Mouse (Mus musculus) midbrain, embryonic 12.5 days (tissue): ENCODE measurements around the gene Zfp865. TPM values are rescaled to one million over a fixed set of nuclear protein-coding genes. Genes with fewer than 3 reads are reported as not detected.

ENCODE experiments used
- ATAC-seq: fragments of 200-750 bp; cut with Nextera tagmentation; 2 replicates; pipeline ENCODE4 v1.8.0; 2017; ENCODE audit warnings: low read depth, moderate TSS enrichment, moderate library complexity; ENCODE audit not compliant: low FRiP score
- H3K27ac ChIP-seq: fragments of 300-500 bp; sonication (generic); replicated peaks from 2 replicates; pipeline ENCODE4 v1.5.1; 2016; ENCODE audit warnings: mild to moderate bottlenecking
- H3K27me3 ChIP-seq: fragments of 300-500 bp; sonication (generic); 2 replicates; pipeline ENCODE4 v1.6.1; 2016; ENCODE audit warnings: mild to moderate bottlenecking
- H3K36me3 ChIP-seq: fragments of 300-500 bp; sonication (generic); 2 replicates; pipeline ENCODE4 v1.6.1; 2016
- H3K4me1 ChIP-seq: fragments of 300-500 bp; sonication (generic); 2 replicates; pipeline ENCODE4 v1.6.1; 2016
- H3K4me2 ChIP-seq: fragments of 300-500 bp; sonication (generic); replicated peaks from 2 replicates; pipeline ENCODE4 v1.6.1; 2016; ENCODE audit warnings: mild to moderate bottlenecking, moderate library complexity
- H3K4me3 ChIP-seq: fragments of 300-500 bp; sonication (generic); 2 replicates; pipeline ENCODE4 v1.5.1; 2016; ENCODE audit warnings: mild to moderate bottlenecking
- H3K9ac ChIP-seq: fragments of 300-500 bp; sonication (generic); replicated peaks from 2 replicates; pipeline ENCODE4 v1.6.1; 2016; ENCODE audit warnings: mild to moderate bottlenecking, moderate library complexity
- H3K9me3 ChIP-seq: fragments of 300-500 bp; sonication (generic); 2 replicates; pipeline ENCODE4 v1.6.1; 2016; ENCODE audit warnings: mild to moderate bottlenecking
- WGBS: fragments of 180-500 bp; shearing (Covaris S2); methylation state at CpG from one replicate; pipeline ENCODE4 v1.1.7; 2016; 5-methylcytosine and 5-hydroxymethylcytosine counted together
- polyA plus RNA-seq: library from polyadenylated mRNA; unstranded; fragments of >200 nt; fragmentation: Nextera tagmentation; extraction: Ambion mirVana; gene quantifications from 2 replicates; pipeline ENCODE4 v1.2.1, GENCODE M21; 2016

The Zfp865 gene
- polyA plus RNA-seq, 1 experiment from 2014 or later = 7.6 TPM

GRCm38 (mm10) chr7:5056651-5057263 lies 36.6 kb downstream of the Zfp865 start:
- Histone ChIP-seq H3K27me3 (peaks cover 70% of the 10 kb centered on the region), H3K36me3 (no peaks in the 10 kb centered on the region), H3K27ac (no peak overlapping the region), H3K4me2 (peak overlapping the region; percentile 62), H3K9me3 (no peaks in the 10 kb centered on the region), H3K4me1 (peaks cover 47% of the 10 kb centered on the region), H3K4me3 (peak overlapping the region; percentile 48), H3K9ac (peak overlapping the region; percentile 56)
- ATAC-seq = no peak
- 3% methylated on average over 46 of the region's 55 CpGs for WGBS

- no peaks in the 10 kb centered on the region for H3K36me3 ChIP-seq
- WGBS = 38% methylated on average over 8 of the region's 8 CpGs
- H3K4me2 ChIP-seq = peak overlapping the region; percentile 62
- H3K27ac ChIP-seq = no peak overlapping the region
- no peak overlapping the region for H3K9ac ChIP-seq
- ATAC-seq = no peak
- H3K27me3 ChIP-seq = peaks cover 65% of the 10 kb centered on the region
- H3K4me3 ChIP-seq = peak overlapping the region; percentile 48
- H3K9me3 ChIP-seq = no peaks in the 10 kb centered on the region
- peaks cover 40% of the 10 kb centered on the region for H3K4me1 ChIP-seq
These were observed 37.2 kb downstream of the Zfp865 start for GRCm38 (mm10) chr7:5057381-5057780.

- no peak for ATAC-seq
- Histone ChIP-seq H3K36me3 (no peaks in the 10 kb centered on the region), H3K9ac (no peak overlapping the region), H3K27ac (no peak overlapping the region), H3K9me3 (no peaks in the 10 kb centered on the region), H3K4me1 (peaks cover 36% of the 10 kb centered on the region), H3K4me3 (no peak overlapping the region), H3K4me2 (peak overlapping the region; percentile 62; the same call in 1 of the 2 replicates), H3K27me3 (peaks cover 61% of the 10 kb centered on the region)
- 22% methylated on average over 11 of the region's 11 CpGs for WGBS
These were observed 37.6 kb downstream of the Zfp865 start for GRCm38 (mm10) chr7:5057804-5058203.

DNA sequence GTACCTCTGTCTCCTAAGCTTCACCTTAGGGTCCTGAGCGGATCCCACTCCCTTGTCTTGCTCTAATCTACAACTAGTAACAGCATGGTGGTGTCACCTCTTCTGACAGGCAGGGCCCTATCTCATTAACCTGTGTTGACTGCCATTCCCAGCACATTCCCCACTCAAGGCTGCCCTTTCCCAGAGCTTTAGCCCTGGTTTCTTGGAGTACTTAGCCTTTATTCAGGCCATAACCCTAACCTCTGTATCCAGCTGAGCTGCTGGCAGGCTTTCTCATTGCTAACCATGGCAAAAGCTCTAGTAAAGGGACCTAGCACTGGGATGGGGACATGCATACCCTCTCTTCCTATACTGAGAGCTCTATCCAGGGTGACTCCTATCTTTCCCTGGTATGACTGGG lies 38.5 kb downstream of the Zfp865 start:
- Histone ChIP-seq H3K36me3 (no peaks in the 10 kb centered on the region), H3K4me1 (peaks cover 35% of the 10 kb centered on the region), H3K27ac (no peak overlapping the region), H3K9ac (no peak overlapping the region), H3K9me3 (no peaks in the 10 kb centered on the region), H3K4me2 (no peak overlapping the region), H3K4me3 (no peak overlapping the region), H3K27me3 (peaks cover 53% of the 10 kb centered on the region)
- ATAC-seq = no peak
- 91% methylated on average over 1 of the region's 1 CpGs for WGBS

DNA sequence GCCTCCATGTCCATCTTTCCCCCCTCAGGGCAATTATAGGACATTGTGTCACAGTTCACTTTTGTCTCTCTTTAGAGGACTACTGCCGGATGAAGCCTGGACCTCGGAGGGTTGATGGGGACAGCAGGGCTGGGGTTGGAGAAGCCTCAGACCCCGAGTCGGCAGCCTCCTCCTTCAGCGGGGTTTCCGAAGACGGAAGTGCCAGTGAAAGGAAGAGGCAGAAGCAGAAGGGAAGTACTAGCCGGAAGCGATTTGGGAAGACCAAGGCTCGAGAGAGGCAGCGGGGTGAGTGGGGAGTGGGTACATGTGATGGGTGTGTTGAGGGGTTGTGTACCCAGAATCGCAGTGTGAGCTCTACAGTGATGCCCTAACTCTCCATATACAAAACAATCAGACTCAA lies 39.2 kb downstream of the Zfp865 start:
- Histone ChIP-seq H3K9ac (peak overlapping the region; percentile 81; the same call in 1 of the 2 replicates), H3K4me2 (no peak overlapping the region), H3K4me1 (peaks cover 37% of the 10 kb centered on the region), H3K4me3 (no peak overlapping the region), H3K9me3 (no peaks in the 10 kb centered on the region), H3K36me3 (0 out of 2 replicates have a peak, but pooled peaks cover 3% of the 10 kb centered on the region), H3K27me3 (peaks cover 45% of the 10 kb centered on the region), H3K27ac (peak overlapping the region; percentile 99; the same call in 1 of the 2 replicates)
- WGBS = 94% methylated on average over 12 of the region's 12 CpGs
- ATAC-seq = no peak

DNA sequence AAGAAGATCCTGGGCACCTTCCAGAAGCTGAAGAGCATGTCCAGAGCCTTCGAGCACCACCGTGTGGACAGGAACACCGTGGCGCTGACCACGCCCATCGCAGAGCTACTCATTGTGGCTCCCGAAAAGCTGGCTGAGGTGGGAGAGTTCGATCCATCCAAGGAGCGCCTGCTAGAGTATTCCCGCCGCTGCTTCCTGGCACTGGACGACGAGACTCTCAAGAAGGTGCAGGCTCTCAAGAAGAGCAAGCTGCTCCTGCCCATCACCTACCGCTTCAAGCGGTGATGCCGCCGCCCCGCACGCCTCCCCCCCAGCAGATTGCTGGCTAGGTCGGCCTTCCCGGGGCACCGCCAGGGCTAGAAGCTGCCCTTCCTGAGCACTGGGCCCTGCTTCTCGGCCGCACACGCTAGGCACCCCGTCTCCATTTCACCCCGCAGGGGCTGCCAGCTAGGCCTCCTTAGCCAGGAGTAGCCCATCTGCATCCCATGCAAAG lies 40.1 kb downstream of the Zfp865 start:
- 0 out of 2 replicates have a peak, but pooled peaks cover 5% of the 10 kb centered on the region for H3K36me3 ChIP-seq
- H3K9me3 ChIP-seq = no peaks in the 10 kb centered on the region
- H3K4me1 ChIP-seq = peaks cover 40% of the 10 kb centered on the region
- H3K4me3 ChIP-seq = peak overlapping the region; percentile 61
- WGBS = 4% methylated on average over 27 of the region's 27 CpGs
- H3K9ac ChIP-seq = peak overlapping the region; percentile 81
- H3K4me2 ChIP-seq = peak overlapping the region; percentile 85
- ATAC-seq = peak; percentile 16
- H3K27ac ChIP-seq = peak overlapping the region; percentile 99
- H3K27me3 ChIP-seq = peaks cover 36% of the 10 kb centered on the region

GRCm38 (mm10) chr7:5060944-5061773 lies 41.0 kb downstream of the Zfp865 start:
- H3K4me2 ChIP-seq = peak overlapping the region; percentile 85
- no peaks in the 10 kb centered on the region for H3K9me3 ChIP-seq
- peaks cover 40% of the 10 kb centered on the region for H3K4me1 ChIP-seq
- peak; percentile 87 for ATAC-seq
- peaks cover 10% of the 10 kb centered on the region; the same call in 1 of the 2 replicates for H3K36me3 ChIP-seq
- peak overlapping the region; percentile 81 for H3K9ac ChIP-seq
- peaks cover 27% of the 10 kb centered on the region for H3K27me3 ChIP-seq
- under 1% methylated on average over 60 of the region's 60 CpGs for WGBS
- peak overlapping the region; percentile 61 for H3K4me3 ChIP-seq
- H3K27ac ChIP-seq = peak overlapping the region; percentile 99

DNA sequence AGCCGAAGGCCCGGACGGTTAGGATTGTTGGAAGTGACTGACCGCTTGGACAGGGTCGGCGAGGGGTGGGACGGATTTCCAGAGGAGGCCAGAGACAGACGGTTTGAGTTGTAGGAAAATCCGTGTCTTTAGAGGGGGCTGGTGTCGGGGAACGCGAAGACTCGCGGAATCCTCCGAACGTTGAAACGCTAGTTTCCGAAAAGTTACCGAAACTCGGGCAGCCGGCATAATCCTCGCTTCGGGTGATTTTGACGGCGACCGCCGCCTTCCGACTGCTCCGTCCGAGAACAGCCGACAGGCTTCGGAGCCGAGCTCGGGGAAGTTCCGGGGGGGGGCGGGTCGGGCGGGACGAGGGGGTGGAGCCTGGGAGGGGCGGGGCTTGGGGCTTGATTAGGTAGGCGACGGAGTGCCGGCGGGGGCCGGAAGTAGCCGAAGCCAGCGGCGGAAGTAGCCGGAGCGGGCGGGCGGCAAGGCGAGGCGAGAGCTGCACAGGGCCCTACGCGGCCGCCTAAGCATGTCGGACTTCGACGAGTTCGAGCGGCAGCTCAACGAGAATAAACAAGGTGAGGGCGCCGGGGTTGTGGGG lies 41.7 kb downstream of the Zfp865 start, which contains the start of gene U2af2:
TSS of gene U2af2 (plus strand) at position 370 of the 586 bp plus-strand sequence.
- H3K4me1 ChIP-seq = peaks cover 37% of the 10 kb centered on the region

DNA sequence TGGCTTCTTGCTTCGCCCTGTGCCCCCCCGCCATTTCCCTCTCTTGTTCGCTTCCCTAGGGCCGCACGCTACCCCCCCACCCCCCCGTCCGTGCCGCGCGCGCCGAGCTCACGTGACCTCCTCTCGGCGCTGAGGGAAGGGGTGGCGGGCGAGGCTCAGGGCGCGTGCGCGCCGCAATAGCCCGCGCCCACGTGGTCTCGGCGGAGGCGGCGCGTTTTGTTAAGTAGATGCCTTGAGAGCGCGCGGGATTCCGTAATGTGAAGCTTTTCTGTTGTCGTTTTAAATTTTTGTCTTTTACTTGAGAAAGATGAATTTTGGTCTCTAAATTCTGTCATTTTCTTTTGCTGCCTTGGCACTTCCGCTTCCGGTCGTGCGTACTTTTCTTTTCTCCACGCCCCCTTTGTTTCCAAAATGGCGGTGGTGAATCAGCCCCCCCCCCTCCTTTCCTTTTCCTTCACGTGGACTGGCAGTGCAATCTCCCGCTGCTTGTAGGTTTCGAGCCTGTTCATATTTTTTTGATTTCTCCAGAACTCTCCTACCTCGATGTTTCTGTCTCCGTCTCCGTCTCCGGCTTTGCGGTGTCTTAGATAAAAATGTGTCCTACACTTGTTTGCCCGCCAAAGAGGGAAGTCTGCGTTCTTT lies 42.3 kb downstream of the Zfp865 start:
- peak; percentile 44 for ATAC-seq
- H3K4me2 ChIP-seq = peak overlapping the region; percentile 85
- H3K4me1 ChIP-seq = peaks cover 33% of the 10 kb centered on the region
- peak overlapping the region; percentile 61 for H3K4me3 ChIP-seq
- H3K9me3 ChIP-seq = no peaks in the 10 kb centered on the region
- peaks cover 23% of the 10 kb centered on the region for H3K36me3 ChIP-seq
- H3K27me3 ChIP-seq = peaks cover 14% of the 10 kb centered on the region
- under 1% methylated on average over 34 of the region's 51 CpGs for WGBS
- peak overlapping the region; percentile 81 for H3K9ac ChIP-seq
- peak overlapping the region; percentile 99 for H3K27ac ChIP-seq

More for the DNA sequence above, 41.7 kb downstream of the Zfp865 start, which contains the start of gene U2af2:
- WGBS = under 1% methylated on average over 63 of the region's 65 CpGs
- Histone ChIP-seq H3K4me2 (peak within 1 kb of the TSS; percentile 85), H3K9me3 (no peaks in the 10 kb centered on the region), H3K9ac (peak within 1 kb of the TSS; percentile 81), H3K4me3 (peak within 1 kb of the TSS; percentile 61), H3K27ac (peak within 1 kb of the TSS; percentile 99), H3K36me3 (peaks cover 17% of the 10 kb centered on the region), H3K27me3 (peaks cover 20% of the 10 kb centered on the region)
- ATAC-seq = peak; percentile 80

- Histone ChIP-seq H3K27ac (no peak overlapping the region), H3K4me2 (no peak overlapping the region), H3K9me3 (no peaks in the 10 kb centered on the region), H3K36me3 (peaks cover 47% of the 10 kb centered on the region), H3K9ac (no peak overlapping the region), H3K4me1 (peaks cover 27% of the 10 kb centered on the region), H3K27me3 (no peaks in the 10 kb centered on the region), H3K4me3 (no peak overlapping the region)
- WGBS = 96% methylated on average over 6 of the region's 6 CpGs
- no peak for ATAC-seq
These were observed 44.7 kb downstream of the Zfp865 start for GRCm38 (mm10) chr7:5064886-5065285.

GRCm38 (mm10) chr7:5073586-5073985 lies 53.4 kb downstream of the Zfp865 start:
- Histone ChIP-seq H3K27me3 (no peaks in the 10 kb centered on the region), H3K36me3 (peaks cover 96% of the 10 kb centered on the region)
- WGBS = 97% methylated on average over 1 of the region's 1 CpGs

More at GRCm38 (mm10) chr7:5073586-5073985, 53.4 kb downstream of the Zfp865 start:
- H3K9me3 ChIP-seq = no peaks in the 10 kb centered on the region
- H3K4me2 ChIP-seq = no peak overlapping the region
- H3K4me3 ChIP-seq = no peak overlapping the region
- H3K9ac ChIP-seq = no peak overlapping the region
- no peak for ATAC-seq
- no peak overlapping the region for H3K27ac ChIP-seq
- no peaks in the 10 kb centered on the region for H3K4me1 ChIP-seq
